Mouse (Mus musculus): ENCODE measurements around the gene Tsr1.
A peak's percentile ranks its signal among the peaks of the same experiment; 100 is the strongest.

Gene Tsr1

DNA sequence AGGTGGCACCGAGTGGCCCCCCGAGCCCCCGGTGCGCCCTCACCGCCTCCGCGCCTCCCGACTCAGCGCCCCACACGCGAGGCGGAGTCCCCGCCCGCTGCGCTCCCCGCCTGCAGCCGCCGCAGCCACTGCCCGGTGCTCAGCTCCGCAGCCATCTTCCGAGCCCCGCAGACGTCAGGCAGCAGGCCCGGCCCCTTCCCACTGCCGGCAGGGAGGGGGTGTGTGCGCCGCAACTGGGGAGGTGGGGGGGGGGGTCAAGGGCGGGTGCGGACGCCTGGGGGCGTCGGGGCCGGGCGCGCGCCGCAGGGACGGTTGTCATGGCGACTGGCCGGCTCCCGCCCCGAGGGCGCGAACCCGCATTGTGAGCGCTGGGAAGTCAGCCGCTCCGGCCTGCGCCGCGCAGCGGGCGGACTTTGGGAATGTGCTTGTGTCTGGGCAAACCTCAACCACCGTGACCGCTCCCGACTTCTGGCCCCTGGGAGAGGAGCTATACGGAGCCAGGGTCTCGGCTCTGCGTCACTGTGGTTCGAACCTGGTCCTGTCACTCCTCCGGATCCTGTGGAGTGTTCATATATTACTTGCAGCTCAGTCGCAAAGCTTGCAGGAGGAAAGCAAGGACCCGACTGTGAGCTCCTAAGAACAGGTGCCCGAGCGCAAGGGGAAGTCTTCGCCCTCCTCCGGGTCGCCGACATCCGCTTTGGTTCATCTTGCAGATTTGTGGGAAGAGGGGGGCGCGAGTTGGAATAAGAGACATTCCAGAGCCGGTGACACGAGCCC, 782 bp upstream of the Tsr1 start, which contains the start of gene Sgsm2:
Sgsm2 (minus strand) TSS at position 160 of the 777 bp plus-strand sequence.
- peak; percentile 84 for DNase-seq (ENCODE audit: extremely low spot score, low spot score)

DNA sequence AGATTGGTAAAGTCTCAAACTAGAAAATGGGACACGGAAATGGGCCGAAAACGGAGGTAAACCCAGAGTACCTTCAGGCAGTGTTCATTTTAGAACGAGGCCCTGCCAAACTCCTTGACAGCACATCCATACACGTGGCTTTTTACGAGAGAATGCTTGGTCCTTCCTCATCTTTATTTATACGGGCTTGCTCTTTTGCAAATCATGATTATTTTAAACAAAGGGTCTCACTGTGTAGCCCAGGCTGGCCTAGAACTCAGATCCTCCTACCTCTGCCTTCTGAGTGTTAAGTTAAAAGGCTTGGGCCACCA, 601 bp downstream of the Tsr1 start:
- DNase-seq (ENCODE audit: extremely low spot score, low spot score) = no peak

DNA sequence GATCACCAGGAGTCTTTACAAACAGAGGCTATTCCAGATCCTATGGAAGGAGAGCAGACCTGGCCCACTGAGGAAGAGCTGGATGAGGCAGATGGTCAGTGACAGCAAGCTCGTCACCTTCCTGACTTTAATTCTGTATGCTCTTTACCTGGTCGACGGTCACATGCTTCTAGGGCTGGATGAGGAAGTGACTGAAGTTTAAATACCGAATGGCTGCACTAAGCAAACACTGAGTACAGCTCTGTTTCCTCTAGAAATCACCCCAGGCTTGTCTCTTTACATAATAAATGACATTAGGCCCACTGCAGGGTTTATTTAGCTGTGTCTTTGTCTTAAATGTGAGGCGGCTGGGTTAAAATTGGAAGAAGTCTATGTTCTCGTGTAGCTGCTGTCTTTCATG, 3.7 kb downstream of the Tsr1 start:
- DNase-seq (ENCODE audit: extremely low spot score, low spot score) = no peak

DNA sequence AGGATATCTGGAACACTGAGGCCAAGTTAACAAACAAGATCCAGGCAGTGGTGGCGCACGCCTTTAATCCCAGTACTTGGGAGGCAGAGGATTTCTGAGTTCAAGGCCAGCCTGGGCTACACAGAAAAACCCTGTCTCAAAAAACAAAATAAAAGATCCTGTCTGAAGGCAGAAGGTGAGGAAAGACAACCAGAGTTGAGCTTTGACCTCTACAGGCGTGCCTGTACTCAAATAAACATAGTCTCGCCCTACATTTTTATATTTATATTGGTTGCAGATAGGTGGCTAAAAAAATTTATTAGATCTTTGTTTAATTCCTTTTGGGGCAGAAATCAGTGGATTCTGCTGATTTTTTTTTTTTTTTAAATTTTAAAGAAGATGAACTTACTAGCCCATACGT, 4.5 kb downstream of the Tsr1 start:
- no peak for DNase-seq (ENCODE audit: extremely low spot score, low spot score)

DNA sequence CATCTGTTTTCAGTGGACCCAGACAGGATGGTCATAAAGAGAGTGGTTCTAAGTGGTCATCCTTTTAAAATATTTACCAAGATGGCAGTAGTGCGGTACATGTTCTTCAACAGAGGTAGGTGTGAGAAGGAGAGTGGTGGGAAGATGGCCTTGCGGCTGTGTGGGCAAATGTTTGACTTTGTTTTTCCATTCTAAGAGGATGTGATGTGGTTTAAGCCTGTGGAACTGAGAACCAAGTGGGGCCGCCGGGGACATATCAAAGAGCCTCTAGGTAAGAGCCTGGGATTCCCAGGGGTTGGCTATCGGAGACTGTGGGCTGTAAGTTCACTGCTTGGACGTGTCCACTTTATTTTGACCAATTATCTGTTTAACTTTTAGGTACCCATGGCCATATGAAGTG, 10.0 kb downstream of the Tsr1 start:
- no peak for DNase-seq (ENCODE audit: extremely low spot score, low spot score)

DNA sequence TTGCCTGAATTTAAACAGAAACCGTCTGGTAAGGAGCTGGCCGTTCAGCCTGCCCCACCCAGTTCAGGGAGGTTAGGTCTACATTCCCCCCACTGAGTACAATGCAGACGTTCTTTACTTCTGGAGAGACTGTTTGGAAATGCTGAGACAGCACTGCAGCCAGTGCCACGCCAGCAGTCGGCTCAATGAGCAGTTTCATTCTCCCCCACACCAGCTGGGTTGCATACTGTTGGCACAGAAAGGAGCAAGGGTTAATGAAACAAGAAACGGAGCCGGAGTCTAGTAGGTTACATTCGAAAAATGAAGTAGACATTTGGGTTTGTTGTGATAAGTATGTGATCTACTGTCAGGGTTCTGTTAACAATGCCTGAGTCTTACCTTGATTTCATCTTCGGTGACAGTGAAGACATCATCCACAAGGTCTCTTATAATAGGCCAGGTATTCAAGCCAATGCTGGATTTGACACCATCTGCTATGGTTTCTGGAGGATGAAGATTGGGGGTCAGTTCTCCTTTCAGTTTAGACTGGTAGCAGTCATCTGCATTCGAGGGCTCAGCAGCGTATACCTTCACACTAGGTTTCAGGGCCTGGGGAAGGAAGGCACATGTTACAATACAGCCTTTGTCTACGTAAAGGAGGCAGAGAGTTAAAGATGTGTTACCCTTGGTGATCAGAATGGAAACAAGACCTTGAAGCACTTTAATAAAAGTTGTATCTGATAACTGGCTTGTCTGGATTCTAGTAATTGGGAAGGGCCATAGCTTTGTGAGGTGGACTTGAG, 10.9 kb downstream of the Tsr1 start:
- DNase-seq (ENCODE audit: extremely low spot score, low spot score) = no peak

DNA sequence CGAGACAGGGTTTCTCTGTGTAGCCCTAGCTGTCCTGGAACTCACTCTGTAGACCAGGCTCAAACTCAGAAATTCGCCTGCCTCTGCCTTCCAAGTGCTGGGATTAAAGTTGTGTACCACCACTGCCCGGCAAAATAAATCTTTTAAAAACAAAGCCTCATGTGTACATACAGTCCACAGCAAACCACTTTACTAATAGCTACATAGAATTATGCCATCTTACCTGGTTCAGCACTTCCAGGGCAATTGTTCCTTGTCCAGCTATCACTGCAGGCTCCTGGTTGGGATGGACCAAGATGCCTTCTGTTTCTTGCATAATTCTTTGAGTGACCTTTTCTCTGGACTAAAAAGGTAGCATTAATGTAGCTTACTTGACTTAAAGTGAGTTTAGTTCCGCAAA, 12.1 kb downstream of the Tsr1 start:
- DNase-seq (ENCODE audit: extremely low spot score, low spot score) = no peak

DNA sequence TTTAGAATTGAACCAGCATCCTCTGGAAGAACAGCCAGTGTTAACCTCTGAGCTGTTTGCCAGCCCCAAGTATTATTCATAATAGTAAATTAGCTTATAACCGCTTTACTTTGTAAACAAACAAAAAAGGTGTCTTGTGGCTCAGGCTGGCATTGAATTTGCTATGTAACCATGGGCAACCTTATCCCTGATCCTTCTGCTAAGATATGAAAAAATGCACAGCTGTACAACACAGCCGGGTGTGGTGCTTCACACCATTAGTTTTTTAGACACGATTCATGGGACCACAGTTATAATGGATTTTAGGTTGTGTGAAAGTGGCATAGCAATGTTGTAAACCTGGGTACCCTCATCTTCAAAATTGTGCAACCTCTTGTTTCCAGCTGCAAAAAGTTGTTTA, 14.6 kb downstream of the Tsr1 start:
- no peak for DNase-seq (ENCODE audit: extremely low spot score, low spot score)

DNA sequence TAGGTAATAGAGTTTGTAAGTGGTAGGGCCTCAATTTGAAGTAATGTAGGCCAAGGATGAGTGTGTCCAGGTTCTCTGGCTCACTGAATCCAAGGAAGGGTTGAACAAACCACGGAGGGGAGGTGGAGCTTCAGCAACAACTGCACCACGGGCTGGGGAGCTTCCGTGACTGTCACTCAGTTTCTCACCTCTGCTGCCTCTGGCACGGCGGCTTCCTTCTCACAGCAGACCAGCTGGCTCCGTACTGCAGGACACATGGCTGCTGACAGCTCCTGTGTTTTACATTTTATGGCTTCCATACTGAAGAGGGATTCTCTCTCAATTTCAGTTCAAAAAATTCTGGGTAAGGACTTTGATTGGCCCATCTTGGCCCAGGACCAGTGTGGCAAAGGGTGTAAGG, 21.4 kb downstream of the Tsr1 start:
- DNase-seq (ENCODE audit: extremely low spot score, low spot score) = no peak

DNA sequence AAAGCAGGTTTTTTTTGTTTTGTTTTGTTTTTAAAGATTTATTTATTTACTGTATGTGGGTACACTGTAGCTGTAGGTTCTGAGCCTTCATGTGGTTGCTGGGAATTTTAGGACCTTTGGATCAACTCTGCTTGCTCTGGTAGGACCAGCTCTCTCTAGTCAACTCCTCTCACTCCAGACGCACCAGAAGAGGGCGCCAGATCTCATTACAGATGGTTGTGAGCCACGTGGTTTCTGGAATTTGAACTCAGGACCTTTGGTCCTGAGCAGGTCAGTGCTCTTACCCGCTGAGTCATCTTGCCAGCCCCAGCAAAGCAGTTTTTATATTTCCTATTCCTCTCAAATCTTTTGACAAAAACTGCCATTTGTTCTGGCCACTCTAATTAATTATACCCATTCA, 26.3 kb downstream of the Tsr1 start:
- DNase-seq (ENCODE audit: extremely low spot score, low spot score) = no peak

DNA sequence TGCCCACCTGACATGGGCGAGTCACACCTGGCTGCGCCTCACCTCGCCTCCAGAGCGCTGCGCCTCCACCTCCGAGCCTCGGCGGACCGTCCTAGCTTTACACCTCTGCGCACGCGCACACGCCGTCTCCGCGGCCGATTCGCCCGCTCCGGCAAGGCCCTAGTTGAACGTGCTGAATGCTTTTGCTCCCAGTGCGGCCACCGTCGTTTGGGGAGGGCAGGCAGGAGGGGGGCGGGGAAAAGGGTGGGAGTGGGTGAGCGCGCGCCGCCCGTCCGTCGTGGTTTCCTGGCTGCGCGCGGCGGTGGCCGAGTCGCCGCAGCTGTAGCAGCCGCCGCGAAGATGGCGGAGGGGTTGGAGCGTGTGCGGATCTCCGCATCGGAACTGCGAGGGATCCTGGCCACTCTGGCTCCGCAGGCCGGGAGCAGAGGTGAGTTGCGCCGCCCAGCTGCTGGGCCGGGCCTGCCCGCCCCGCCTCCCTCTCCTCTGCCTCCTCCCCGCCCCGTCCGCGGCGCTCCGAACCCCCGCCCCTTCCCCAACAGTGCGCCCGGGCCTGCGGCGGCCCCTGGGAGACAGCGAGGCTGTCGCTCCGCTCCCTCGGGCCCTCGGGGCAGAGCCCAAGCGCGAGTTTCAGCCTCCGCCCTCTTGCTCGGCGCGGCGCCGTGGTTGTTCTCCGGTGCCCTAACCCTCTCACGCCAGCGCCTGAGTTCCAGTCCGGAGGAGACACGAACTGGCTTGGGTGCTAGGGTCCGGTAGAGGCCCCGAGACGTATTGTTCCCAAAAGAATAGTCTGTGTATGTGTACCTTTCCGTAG, 27.9 kb downstream of the Tsr1 start, which contains the start of the genes Smg6 and Srr:
Smg6 (plus strand) TSS at position 247 of the 811 bp plus-strand sequence.
Srr (minus strand) TSS at position 372 of the 811 bp plus-strand sequence.
- peak; percentile 99 for DNase-seq (ENCODE audit: extremely low spot score, low spot score)

DNA sequence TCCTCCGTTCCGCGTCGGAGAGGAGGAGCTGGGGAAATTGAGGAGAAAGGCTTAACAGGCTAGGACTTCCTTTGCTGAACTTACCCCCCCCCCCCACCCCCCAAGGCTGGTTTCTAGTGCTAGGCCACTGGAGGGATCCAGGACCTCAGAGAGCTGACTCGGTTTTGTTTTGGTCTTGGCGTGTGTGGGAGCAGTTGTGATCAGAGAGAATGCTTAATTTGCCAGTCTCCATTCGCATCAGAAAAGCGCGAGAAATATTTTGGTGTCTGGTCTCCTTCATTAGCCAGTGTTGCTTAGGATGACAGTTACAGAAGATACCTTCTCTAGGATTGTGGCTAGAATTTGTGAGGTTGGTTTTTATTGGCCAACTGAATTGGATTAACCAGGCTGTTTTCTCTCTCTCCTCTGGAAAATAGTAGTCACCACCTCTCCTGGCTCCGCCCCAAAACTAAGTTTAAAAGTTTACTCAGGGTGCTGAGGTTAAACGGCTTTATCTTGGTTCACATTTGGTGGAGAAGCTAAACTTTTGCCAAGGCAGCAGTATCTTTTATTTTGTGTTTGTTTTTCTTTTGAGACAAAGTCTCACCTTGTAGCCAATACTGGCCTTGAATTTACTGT, 28.6 kb downstream of the Tsr1 start:
- no peak for DNase-seq (ENCODE audit: extremely low spot score, low spot score)

DNA sequence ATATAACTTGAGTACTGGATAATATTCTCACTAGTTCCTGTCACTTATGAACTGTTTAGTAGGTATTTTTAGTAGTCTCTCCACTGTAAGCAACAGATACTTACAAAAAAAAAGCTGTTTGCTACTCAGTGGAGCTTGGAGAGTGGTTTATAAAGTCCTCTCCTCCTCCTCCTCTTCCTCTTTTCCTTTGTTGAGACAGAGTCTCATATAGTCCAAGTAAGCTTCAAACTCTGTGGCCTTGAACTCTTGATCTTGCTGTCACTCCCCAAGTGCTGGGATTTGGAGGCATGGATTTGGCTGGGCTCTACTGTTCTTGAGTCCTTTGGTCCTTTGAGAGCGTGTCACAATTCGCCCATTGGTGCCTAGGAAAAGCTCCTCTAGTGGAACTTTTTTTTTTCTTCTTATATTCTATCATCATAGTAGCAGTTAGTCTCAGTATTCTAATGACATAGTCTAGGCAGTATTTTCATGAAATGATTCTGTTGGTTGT, 29.4 kb downstream of the Tsr1 start:
- no peak for DNase-seq (ENCODE audit: extremely low spot score, low spot score)

DNA sequence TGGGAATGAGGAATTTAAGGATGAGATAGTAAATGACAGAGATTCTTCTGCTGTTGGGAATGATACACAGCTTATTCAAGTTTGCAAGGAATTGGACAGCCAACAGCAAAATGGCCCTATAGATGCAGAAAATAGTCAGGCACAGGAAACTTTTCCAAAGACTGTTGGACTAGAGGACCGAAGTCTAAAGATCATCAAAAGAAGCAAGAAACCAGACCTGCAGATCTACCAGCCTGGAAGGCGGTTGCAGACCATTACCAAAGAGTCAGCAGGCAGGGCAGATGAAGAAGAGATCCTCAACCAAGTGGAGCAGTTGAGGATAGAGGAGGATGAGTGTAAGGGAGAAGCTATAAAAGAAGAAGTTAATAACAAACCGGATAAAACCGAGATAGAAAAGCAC, 31.2 kb downstream of the Tsr1 start:
- no peak for DNase-seq (ENCODE audit: extremely low spot score, low spot score)

DNA sequence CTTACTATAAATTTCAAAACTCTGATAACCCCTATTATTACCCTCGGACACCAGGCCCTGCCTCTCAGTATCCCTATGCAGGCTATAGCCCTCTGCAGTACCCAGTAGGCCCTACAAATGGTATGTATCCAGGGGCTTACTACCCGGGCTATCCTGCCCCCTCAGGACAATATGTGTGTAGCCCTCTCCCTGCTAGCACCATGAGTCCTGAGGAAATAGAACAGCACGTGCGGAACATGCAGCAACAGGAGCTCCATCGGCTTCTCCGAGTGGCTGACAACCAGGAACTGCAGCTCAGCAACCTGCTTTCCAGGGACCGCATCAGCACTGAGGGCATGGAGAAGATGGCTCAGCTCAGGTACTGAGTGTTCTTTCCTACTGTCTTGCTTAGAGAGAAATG, 32.5 kb downstream of the Tsr1 start:
- DNase-seq (ENCODE audit: extremely low spot score, low spot score) = no peak

DNA sequence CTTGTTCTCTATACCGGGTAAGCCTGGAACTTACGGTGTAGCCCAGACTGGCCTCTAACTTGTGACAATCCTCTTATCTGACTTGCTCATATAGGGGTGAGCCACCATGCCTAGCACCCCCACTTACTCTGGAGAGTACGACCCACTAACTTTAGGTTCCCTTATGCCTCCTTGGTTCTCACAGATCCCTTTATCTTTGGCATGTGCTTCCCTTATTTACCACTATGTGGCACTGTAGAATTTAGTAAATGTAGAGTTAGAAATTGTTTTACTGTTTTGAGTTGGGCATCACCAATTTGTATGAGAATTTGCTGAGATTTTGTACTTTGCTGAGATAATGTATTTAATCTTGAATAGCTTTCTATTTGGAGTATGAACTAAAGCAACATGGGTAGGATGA, 48.5 kb downstream of the Tsr1 start:
- DNase-seq (ENCODE audit: extremely low spot score, low spot score) = no peak

DNA sequence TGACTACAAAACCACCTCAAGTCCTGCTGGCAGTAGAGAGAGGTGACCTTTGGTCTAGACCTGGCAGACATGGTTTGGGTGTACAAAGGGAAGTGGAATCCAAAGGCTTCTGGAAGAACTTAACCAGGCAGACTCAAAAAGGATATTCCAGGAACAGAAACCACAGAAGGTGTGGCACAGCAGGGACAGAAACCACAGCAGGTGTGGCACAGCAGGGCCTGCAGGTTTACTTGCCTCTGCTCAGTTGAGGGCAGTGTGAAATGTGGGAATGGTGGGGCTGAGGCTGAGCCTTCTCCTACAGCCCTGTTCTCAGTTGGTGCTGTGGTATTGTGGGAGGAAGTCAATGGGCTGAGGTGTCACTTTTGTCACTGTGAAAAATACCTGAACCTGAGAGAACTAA, 57.0 kb downstream of the Tsr1 start:
- no peak for DNase-seq (ENCODE audit: extremely low spot score, low spot score)

DNA sequence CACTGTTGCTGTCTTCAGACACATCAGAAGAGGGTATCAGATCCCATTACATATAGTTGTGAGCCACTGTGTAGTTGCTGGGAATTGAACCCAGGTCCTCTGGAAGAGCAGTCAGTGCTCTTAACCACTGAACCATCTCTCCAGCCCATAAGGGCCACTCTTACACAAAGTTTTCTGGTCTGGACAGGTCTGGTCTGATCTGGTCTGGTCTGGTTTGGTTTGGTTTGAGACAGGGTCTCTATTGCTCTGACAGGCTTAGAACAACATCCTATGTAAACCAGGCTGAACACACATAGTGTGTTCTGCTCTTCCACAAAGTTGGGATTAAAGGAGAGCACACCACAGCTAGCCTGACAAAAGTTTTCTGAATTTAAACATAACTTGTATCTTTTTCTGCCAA, 58.1 kb downstream of the Tsr1 start:
- DNase-seq (ENCODE audit: extremely low spot score, low spot score) = no peak

DNA sequence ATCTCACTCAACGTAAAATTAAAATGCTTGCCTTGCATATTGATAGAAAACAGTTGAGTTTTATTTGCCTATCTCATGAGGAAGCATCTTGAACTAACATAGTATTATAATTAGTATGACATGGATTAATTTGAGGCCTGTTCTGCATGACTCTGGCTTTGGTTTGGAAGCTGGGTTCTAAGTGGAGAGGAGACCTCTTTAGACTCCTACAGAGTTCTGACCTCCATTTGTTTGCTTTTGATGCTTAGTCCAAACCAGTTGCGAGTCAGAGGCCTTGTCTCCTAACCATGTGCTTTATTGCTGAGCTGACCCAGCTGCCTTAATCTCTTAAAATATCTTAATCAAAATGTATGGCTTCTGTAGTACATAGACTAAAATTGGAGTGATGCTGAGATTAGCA, 59.7 kb downstream of the Tsr1 start:
- DNase-seq (ENCODE audit: extremely low spot score, low spot score) = no peak

Measured in neural tube, embryonic 10.5 days (tissue).